Mouse (Mus musculus) liver, embryonic 14.5 days (tissue): ENCODE results near the gene Tmem238l. TPM values are rescaled to one million over a fixed set of nuclear protein-coding genes. Genes with fewer than 3 reads are reported as not detected.

ENCODE experiments used
- ATAC-seq: fragments of 200-750 bp; cut with Nextera tagmentation; 2 replicates; pipeline ENCODE4 v1.8.0; 2017; ENCODE audit warnings: moderate number of reproducible peaks, mild to moderate bottlenecking, moderate library complexity; ENCODE audit not compliant: insufficient read depth
- DNase-seq, 3 experiments: peaks; one replicate each; pipeline ENCODE4 v3.0.0-alpha.2; 2012 to 2013; ENCODE audit warnings: low read depth in 3 of 3, low spot score in 3 of 3
- H3K27ac ChIP-seq: fragments of 300-500 bp; sonication (generic); 2 replicates; pipeline ENCODE4 v1.5.1; 2014; ENCODE audit warnings: moderate library complexity, mild to moderate bottlenecking, control low read depth, inconsistent platforms
- H3K27me3 ChIP-seq: fragments of 300-500 bp; sonication (generic); 2 replicates; pipeline ENCODE4 v1.6.1; 2014; ENCODE audit warnings: mild to moderate bottlenecking, low read length, moderate library complexity; ENCODE audit not compliant: control insufficient read depth, insufficient read depth
- H3K36me3 ChIP-seq: fragments of 300-500 bp; sonication (generic); replicated peaks from 2 replicates; pipeline ENCODE4 v1.6.1; 2014; ENCODE audit warnings: low read depth; ENCODE audit not compliant: control insufficient read depth, insufficient read depth
- H3K4me1 ChIP-seq, 2 experiments: fragments of 200-500 bp in 1 of 2; fragments of 300-500 bp in 1 of 2; sonication (generic) in 1 of 2; replicated peaks; 2 replicates each; pipeline ENCODE4 v1.6.1; 2012 to 2014; ENCODE audit warnings: antibody characterized with exemption in 1 of 2, inconsistent platforms in 1 of 2, low read length in 1 of 2; ENCODE audit not compliant: control insufficient read depth in 2 of 2, insufficient read depth in 2 of 2
- H3K4me2 ChIP-seq: fragments of 300-500 bp; sonication (generic); 2 replicates; pipeline ENCODE4 v1.6.1; 2014; ENCODE audit warnings: low read depth, mild to moderate bottlenecking, control low read depth, moderate library complexity
- H3K4me3 ChIP-seq, 2 experiments: fragments of 200-500 bp in 1 of 2; fragments of 300-500 bp in 1 of 2; sonication (generic) in 1 of 2; 2 replicates each; pipeline ENCODE4 v1.5.1; 2012 to 2014; ENCODE audit warnings: low read depth in 2 of 2, low read length in 2 of 2, mild to moderate bottlenecking in 2 of 2, control low read depth in 1 of 2, inconsistent platforms in 1 of 2, moderate library complexity in 1 of 2; ENCODE audit not compliant: insufficient read depth in 1 of 2
- H3K9ac ChIP-seq: fragments of 300-500 bp; sonication (generic); replicated peaks from 2 replicates; pipeline ENCODE4 v1.6.1; 2014; ENCODE audit warnings: mild to moderate bottlenecking, control low read depth, moderate library complexity
- H3K9me3 ChIP-seq: fragments of 300-500 bp; sonication (generic); 2 replicates; pipeline ENCODE4 v1.6.1; 2016; ENCODE audit warnings: low read length, mixed read lengths; ENCODE audit not compliant: control insufficient read depth
- CTCF ChIP-seq: IDR thresholded peaks from 2 replicates; pipeline ENCODE4 v1.5.1; 2016; ENCODE audit warnings: antibody characterized with exemption, low read depth, control low read depth
- EP300 ChIP-seq: IDR thresholded peaks from 2 replicates; pipeline ENCODE4 v1.6.1; 2016; ENCODE audit warnings: antibody characterized with exemption, low read depth
- WGBS: fragments of 180-500 bp; shearing (Covaris S2); extraction: QIAGEN DNeasy Blood & Tissue Kit; methylation state at CpG from one replicate; pipeline ENCODE4 v1.1.7; 2014; ENCODE audit not compliant: insufficient replicate concordance; 5-methylcytosine and 5-hydroxymethylcytosine counted together
- polyA plus RNA-seq, 2 experiments: library from polyadenylated mRNA; depleted of rRNA in 1 of 2; stranded (reverse) in 1 of 2; unstranded in 1 of 2; fragments of >200 nt; fragmentation: Nextera tagmentation in 1 of 2; extraction: Ambion mirVana in 1 of 2; gene quantifications; 2 replicates each; pipeline versions ENCODE4 v1.2.1 to v1.2.3; 2012 to 2014

Gene Tmem238l
- polyA plus RNA-seq, 2 experiments, result not detected

DNA sequence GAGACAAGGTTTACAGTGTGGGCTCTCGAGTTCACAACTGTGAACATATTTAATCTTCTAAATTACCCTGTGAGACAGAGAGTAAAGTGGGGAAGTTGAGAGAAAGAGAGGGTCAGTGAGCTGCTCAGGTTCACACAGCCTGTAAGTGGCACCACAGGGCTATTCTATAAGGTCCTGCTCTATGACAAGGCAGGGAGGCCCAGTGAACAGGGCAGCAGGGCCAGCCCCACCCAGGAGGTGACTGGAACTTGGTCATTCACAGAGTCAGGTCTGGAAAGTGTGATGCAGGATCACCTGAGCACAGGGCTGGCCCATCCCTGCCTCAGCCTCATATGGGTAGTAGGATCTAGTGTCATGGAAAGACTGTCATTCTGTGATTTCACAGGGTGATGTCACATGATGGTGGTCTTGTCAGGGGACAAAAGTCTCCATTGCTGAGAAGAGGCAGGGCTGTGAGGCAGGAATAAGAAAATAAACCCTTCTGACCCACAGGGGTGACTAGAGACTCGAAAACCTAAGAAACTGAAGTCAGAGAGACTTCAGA, 11.1 kb upstream of the Tmem238l start:
- H3K4me3 ChIP-seq, result no peak overlapping the region
- H3K9me3 ChIP-seq, result no peaks in the 10 kb centered on the region
- DNase-seq (no peak), ATAC-seq (no peak)
- H3K27ac ChIP-seq, result no peak overlapping the region
- H3K4me2 ChIP-seq, result no peak overlapping the region
- WGBS, result 26% methylated on average over 2 of the region's 2 CpGs
- TF ChIP-seq CTCF (no peak), EP300 (no peak)
- H3K27me3 ChIP-seq, result no peaks in the 10 kb centered on the region
- no peaks in the 10 kb centered on the region for H3K4me1 ChIP-seq
- no peaks in the 10 kb centered on the region for H3K36me3 ChIP-seq
- H3K9ac ChIP-seq, result no peak overlapping the region

DNA sequence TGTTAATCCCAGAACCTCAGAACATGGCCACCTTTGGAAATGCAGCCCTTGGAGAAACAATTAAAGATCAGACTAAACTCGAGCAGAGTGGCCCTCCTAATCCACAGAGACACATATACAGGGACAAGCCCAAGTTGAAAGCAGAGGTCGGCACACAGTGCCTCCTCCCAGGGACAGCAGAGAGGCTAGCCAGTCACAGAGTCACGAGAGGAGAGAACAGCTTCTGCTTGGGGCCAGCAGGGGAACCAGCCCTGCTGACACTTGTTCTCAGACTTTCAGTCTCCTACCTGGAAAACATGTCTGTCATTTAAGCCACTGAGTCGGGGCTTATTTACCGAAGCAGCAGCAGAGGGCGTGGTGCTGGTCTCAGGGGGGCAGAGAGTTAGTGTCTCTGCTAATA, 9.9 kb upstream of the Tmem238l start:
- ATAC-seq (no peak), DNase-seq (no peak)
- TF ChIP-seq EP300, result no peak
- TF ChIP-seq CTCF, result no peak
- no peaks in the 10 kb centered on the region for H3K27me3 ChIP-seq
- H3K9me3 ChIP-seq, result no peaks in the 10 kb centered on the region
- no peaks in the 10 kb centered on the region for H3K4me1 ChIP-seq
- H3K9ac ChIP-seq, result no peak overlapping the region
- no peak overlapping the region for H3K4me2 ChIP-seq
- H3K4me3 ChIP-seq, result no peak overlapping the region
- H3K36me3 ChIP-seq, result no peaks in the 10 kb centered on the region
- WGBS, result 48% methylated on average over 6 of the region's 6 CpGs
- no peak overlapping the region for H3K27ac ChIP-seq

DNA sequence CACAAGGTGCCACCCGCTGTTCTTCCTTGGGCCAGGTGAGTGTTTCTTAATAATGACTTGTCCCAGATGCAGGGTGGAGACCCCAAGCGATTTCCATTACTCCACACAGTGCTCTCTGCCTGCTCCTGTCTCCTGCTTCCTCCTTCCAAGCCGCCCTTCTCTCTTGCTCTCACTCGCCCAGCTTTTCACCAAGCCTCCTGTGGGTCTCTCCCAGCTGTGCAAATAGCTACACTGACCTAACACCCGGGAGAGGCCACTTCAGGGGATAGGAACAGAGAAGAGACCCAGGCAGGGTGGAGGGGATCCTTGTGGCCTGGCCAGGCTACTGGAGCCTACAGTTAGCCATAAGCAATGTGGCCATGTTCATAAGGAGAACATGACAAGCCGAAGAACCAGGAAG, 9.5 kb upstream of the Tmem238l start:
- TF ChIP-seq EP300 (no peak), CTCF (no peak)
- Histone ChIP-seq H3K9me3 (no peaks in the 10 kb centered on the region), H3K27ac (no peak overlapping the region), H3K9ac (no peak overlapping the region), H3K4me1 (no peaks in the 10 kb centered on the region), H3K4me2 (no peak overlapping the region), H3K36me3 (no peaks in the 10 kb centered on the region), H3K4me3 (no peak overlapping the region), H3K27me3 (no peaks in the 10 kb centered on the region)
- ATAC-seq, result no peak
- DNase-seq, result no peak
- 50% methylated on average over 6 of the region's 6 CpGs for WGBS

DNA sequence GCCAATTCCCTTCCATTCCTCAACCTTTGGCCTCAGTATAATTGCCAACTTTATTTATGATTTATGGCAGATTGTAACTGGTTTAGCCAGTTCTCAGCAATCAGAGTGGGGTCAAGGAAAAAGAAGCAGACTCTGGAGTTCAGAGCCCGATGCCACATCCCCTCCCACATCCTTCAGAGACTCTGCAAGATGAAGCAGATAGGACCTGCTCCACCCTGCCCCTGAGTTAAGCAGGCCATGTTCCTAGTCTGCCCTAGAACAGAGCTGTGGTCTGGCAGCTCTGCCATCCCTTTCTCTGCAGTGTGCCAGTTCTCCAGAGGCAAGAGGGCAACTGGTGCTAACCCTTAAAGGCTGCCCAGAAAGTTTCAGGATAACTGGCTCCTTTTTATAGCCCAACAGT, 4.4 kb downstream of the Tmem238l start:
- Histone ChIP-seq H3K27ac (no peak overlapping the region), H3K36me3 (no peaks in the 10 kb centered on the region), H3K27me3 (no peaks in the 10 kb centered on the region), H3K9me3 (no peaks in the 10 kb centered on the region), H3K4me2 (no peak overlapping the region), H3K4me1 (no peaks in the 10 kb centered on the region), H3K4me3 (no peak overlapping the region), H3K9ac (no peak overlapping the region)
- no peak for TF ChIP-seq CTCF
- TF ChIP-seq EP300, result no peak
- DNase-seq, result no peak
- 55% methylated on average over 1 of the region's 1 CpGs for WGBS
- no peak for ATAC-seq

DNA sequence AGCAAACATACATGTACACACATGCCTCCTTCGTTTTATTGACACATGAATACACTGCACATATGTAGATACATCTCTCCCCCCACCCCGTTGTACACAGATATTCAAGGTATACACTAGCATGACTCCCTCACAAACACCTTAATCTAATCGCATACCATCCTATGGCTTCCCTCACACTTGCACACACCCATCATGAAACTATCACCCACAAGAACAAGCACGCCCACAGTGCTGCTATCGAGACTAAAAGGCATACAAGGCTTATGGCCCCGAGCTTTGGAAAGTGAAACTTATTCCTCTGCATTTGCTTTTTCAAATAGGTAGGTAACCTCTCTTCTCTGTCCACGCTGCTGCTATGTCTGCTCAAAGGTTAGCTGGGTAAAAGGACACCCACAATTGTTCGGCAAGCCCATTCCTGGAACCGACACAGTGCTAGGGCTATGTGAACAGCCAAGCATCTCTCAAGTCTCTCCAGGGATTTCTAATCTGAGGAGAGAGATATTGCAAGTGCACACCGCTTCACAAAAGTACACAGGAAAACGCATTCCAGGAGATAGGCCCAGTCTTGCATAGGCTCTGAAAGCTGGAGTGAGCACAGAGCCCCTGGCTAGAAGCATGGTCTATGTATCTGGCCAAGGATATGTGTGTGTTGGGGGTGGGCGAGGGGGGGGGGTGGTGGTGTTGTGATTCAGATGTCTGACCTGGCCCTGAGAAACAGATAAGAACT, 5.2 kb downstream of the Tmem238l start:
- ATAC-seq (no peak), DNase-seq (no peak)
- H3K9ac ChIP-seq, result no peak overlapping the region
- no peaks in the 10 kb centered on the region for H3K9me3 ChIP-seq
- WGBS, result 61% methylated on average over 12 of the region's 12 CpGs
- no peaks in the 10 kb centered on the region for H3K36me3 ChIP-seq
- TF ChIP-seq EP300 (no peak), CTCF (no peak)
- H3K4me2 ChIP-seq, result no peak overlapping the region
- no peaks in the 10 kb centered on the region for H3K27me3 ChIP-seq
- no peaks in the 10 kb centered on the region for H3K4me1 ChIP-seq
- no peak overlapping the region for H3K27ac ChIP-seq
- H3K4me3 ChIP-seq, result no peak overlapping the region
